Mouse (Mus musculus) spleen, postnatal 36 days (tissue): ENCODE measurements around the gene Pabpc1l.

Experiments used
- DNase-seq, 2 experiments: peaks; one replicate each; pipeline ENCODE4 v3.0.0; 2022; ENCODE audit warnings: low spot score in 2 of 2, mixed read lengths in 1 of 2

Gene Pabpc1l

DNA sequence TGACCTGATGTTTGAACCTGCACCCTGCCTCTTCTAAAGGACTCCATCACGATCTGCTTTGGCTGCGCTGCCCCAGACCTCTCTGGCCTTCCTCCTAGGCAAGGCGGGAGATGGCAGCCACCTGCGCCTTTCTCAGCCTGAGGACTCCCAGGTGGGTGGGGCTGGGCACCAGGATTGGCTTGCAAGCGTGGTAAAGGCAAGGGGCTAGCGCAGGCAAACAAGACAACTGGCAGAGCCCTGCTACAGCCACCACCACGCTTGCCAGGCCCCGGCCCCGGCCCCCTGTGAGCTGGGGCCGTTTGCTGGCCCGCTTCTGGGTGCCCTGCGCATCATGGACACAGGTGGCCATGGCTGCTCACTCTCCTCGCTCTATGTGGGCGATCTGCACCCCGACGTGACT, at the start of gene Pabpc1l:
Gene Pabpc1l (plus strand): TSS at position 301 of the 400 bp plus-strand sequence.
- no peak for DNase-seq

DNA sequence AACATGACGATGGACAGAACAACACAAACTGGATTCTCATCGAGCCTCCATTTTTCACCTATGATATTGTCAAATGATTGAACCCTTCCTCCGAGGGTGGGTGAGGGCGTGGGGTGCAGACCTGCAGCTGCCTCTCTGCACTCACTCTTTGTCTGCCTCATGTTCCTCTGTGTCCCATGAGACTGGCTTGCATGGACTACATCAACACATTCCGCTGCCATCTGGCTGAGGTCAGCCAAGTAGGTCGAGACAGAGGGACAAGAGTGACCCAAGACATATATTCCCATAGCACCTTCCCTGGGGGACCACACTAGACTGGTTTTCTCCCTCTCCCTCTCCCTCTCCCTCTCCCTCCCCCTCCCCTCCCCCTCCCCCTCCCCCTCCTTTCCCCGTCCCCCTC, 48.8 kb upstream of the Pabpc1l start:
- DNase-seq: no peak

DNA sequence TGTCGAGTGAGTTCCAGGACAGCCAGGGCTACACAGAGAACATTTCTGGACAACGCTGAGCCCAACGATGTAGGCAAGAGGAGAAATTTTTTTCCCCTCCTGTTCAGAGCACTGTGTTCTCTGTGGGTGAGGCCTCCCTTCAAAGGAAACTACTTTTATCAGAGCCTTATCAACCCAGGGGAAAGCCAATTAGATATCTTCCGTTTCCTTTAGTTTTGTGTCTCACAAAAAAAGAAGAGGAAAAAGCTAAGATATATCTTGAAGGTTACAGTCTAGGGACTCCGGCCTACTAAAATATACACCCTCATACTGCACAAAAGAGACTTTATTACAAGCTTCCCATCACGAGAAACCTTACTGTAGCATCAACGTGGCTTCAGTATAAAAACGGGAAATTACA, 38.0 kb upstream of the Pabpc1l start:
- DNase-seq: no peak

DNA sequence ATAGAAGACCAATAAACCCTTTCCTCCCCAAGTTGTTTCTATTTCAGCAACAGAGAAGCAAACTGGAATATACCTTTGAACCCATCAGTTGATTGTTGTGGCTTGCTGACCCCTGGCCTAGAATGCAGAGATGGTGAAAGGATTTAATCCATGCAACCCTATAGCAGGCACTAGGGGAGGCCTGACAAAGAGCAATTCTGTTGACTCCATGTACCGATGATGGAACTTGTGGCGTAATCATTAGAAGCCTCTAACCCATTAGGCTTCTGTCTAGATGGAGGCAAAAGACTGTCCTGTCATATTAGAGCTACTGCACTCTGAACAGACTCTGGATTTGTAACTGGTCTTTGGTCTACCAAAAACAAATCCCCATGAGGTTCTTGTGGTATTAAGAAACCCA, 32.4 kb upstream of the Pabpc1l start:
- no peak for DNase-seq

DNA sequence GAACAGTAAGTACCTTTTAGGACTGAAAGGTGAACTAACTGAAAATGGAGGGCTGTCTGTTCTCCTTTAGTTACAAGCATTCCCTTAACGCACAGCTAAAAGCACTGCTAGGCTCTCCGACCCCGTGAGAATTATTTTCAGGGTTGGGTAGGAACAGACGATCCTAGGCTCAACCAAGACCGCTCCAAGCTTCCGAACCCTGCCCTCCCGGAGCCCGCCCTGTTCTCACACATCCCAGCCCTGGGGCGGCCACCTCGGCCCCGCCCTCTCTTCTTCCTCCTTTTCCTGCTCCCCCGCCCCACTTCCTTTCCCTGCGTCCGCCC, 30.6 kb upstream of the Pabpc1l start, which contains the start of gene Ywhab:
Gene Ywhab (plus strand): TSS at position 307 of the 323 bp plus-strand sequence.
- DNase-seq: no peak

DNA sequence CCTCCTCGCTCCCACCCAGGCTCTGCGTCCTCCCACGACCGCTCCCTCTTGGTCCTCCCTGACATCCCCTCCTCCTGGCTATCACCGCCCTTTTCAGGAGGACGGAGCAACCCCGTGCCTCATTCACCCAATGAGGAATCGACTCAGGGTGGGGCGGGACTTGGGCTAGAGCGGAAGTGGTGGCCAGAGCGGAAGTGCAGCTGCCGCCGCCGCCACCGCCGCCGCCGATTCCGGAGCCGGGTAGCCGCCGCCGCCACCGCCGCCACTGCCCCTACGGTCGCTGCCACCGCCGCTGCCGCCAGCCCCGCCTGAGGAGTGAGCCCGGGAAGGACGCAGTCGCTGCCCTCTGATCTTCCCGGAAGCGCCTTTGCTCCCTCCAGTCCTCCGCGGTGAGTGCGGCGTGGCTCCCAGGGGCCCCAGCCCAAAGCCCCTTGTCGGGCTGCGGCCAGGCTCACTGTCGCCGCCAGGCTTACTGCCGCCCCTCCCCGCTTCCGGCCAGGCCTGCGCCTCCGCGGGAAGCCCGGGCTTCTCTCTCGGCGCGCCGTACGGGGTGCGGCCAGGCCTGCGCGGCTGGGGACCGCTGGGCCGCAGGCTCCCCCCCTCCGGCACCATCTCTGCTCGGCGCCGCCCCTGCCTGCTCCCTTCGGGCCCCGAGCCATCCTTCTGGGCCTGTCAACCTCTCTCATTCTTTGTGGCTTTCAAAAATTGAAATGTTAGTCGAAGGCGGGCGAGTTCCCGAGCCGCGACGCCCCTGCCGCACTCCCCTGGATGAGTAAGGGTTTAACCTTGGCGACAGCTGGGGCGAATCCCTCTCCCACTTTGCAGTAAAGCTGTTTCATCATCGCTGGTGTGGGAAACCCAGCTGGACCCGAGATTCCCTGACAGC, 30.0 kb upstream of the Pabpc1l start:
- peak; percentile 92 to 94 for DNase-seq

DNA sequence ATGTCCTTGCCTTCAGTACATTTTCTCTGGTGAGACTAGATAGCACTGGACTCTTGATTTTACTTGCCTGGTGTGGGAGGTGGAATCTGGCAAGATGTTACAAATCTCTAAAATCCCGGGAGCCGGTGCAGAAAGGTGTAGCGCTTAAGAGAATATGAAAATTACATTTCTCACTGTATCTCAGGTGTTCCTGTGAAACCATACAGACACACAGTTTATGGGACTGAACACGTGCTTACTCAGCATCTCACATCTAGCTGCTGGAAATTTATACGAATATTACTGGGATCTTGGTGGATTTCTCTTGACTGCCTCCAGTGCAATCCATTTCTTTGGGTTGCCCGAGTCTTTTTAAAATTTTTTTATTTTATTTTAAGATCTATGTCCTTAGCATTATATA, 29.0 kb upstream of the Pabpc1l start:
- no peak for DNase-seq

DNA sequence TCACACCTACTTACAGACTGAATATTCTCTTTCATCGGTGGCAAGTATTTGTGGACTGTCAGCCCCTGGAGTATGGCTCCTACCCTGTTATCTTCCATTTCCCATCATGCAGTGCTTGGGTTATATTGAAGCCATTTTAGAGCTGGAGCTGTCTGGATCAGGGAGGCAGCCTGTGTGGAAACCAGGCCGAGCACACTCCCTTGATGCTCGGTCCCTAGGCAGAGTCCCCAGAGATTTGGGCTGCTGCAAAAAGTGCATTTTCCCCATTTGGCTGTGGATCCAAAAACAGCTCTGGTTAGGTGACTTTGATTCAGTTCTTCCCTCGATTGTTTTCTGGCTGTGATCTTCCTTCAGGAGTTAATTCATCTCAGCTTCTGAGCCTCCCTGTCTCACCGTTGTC, 28.4 kb upstream of the Pabpc1l start:
- no peak for DNase-seq

DNA sequence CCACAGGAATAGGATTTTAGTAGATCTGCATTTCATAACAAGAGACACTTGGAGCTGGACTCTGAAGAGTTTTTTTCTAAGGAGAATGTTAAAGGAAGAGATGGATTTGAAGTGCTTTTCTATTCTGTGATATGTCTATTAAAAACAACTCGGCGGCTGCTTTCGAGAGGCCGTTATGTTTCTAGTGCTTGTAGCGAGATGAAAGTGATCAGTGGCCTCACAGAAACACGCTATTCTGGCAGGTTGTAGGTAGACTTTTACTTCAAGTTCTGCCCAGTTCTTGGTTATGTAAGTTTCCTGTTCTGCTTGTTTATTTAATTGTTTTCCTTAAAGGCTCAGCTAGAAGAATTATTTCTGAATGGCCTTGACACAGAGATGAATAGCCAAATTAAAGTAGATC, 26.3 kb upstream of the Pabpc1l start:
- no peak for DNase-seq

DNA sequence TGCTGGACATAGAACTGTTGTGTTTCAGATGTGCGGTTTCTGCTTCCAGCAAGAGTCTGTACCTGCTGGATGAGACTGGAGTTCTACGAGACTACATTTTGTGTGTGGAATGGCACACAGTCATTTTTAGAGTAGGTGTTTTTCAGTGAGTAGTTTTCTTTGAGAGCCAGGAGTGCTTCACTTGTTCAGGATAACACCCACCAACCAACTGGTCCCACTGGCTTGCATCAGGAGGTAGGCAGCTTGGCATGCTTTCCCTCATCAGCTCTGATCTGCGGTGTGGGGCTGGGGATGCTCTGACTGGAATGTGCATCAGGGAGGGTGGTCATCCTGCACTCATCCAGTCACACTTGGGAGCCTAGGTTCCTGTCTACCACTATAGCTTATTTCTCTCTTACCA, 22.6 kb upstream of the Pabpc1l start:
- no peak for DNase-seq

DNA sequence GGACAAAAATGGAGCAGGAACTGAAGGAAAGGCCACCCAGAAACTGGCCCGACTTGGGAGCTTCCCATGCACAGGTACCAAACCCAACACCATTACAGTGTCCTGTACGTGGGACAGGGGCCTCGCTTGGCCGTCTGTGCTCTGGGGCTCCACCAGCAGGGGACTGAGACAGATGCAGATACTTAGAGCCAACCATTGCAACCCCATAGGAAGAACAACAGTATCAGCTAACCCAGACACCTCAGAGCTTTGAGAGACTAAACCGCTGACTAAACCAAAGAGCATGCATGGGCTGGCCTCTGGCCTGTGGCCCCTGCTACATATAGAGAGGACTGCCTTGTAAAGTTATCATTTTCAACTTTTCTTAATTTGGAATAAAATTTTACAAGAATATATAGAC, 20.7 kb upstream of the Pabpc1l start:
- DNase-seq: no peak

DNA sequence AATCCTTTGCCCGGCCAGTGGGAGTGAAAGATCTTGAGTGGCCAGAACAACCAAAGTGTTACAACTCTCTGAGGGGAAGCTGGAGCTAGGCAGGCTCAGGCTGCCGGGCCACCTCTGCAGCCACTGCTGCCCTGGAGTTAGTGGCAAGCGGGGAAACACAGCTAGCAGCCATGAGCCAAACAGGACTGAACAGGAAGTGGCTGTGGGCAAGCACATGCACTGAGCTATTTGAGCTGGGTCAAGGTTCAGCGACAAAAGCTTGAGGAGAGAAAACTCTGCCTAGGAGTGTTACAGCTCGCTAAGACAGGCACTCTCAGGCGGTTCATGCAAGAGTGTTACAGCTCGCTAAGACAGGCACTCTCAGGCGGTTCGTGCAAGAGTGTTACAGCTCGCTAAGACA, 18.3 kb upstream of the Pabpc1l start:
- DNase-seq: peak; percentile 69

DNA sequence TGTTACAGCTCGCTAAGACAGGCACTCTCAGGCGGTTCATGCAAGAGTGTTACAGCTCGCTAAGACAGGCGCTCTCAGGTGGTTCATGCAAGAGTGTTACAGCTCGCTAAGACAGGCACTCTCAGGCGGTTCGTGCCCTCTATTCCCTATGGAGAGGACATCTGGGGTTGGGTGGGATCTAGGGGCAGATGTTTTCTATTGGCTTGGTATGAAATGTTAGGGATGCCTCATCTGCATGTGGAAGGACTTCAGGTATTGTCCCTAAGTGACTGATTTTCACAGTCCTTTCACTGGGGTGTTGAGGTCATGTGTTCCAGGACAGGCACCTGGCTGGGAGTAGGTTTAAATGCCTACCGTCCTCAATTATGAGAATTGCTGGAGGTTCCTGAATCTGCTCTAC, 17.7 kb upstream of the Pabpc1l start:
- DNase-seq: no peak

DNA sequence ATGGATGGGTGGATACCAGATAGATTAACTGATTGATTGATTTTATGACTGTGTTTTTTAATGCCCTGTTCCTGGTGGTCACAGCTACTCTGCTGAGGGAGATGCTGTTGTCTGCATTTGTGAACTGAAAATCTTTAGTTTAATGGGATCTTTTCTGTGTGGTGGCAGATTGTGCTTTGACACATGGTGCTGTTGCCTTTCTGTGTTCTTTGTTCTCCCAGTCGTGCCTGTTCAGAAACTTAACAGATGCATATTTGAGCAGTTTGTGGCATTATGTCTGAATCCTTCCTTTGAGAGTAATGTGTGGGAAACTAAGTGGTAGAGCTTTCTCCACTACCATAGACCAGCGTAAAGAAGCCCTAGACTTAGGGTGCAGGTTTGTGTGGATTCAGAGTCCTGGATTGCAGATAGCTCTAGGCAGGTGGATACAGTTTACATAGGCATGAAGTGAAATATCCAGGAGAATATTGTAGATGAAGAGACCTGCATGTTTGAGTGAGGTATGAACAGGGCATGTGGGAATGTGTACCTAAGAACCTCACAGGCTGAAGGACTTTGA, 17.2 kb upstream of the Pabpc1l start:
- no peak for DNase-seq

DNA sequence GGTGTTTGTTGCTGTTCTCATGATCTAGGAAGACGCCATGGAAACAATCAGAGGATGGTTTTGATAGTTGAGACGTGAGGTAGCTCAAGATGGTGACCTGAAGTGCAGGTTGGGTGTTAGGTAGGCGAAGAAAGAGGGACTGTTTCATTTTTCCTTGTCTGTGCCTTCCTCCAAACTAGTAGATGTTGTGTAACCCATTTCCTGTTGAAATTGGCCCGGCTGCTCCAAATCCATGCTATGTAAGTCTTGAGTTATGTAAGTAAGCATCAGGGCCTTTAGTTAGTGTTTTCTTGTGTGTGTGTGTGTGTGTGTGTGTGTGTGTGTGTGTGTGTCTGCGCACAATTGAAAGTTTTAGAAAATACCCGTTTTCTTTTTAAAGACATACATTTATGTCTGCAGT, 16.0 kb upstream of the Pabpc1l start:
- DNase-seq: no peak

DNA sequence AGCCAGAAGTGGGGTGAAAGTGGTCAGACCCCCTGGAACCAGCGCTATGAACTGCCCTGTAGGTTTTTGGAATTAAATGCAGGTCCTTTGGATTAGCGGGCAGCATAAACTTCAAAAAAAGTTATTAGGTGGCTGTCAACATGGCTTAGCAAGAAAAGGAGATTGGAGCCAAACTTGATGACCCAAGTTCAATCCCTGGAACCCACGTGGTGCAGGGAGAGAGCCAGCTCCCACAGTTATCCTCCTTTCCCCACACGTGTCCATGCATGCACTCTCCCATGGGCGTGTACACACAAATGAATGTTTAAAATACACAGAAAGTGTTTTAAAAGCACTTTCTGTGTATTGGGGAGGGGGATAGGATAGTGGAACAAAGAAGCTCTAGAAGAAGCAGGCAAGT, 14.8 kb upstream of the Pabpc1l start:
- DNase-seq: no peak

DNA sequence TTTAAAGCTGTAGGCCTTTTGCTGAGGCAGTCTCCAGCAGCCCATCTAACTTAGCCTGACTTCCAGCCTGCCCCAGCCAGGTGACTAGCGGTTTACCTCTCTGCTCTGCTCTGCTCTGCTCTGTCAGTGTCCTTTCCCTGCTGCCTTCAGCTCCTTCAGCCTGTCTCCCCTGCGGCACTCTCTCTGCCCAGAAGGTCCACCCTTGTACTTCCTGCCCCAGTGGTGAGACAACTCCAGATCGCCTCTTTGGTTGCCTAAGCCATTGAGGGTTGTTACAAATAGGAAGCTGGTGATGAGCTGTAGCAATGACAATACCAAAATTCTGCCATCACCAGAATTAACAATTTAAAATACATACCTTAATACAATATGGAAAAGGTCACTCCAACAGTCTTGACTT, 14.3 kb upstream of the Pabpc1l start:
- no peak for DNase-seq

DNA sequence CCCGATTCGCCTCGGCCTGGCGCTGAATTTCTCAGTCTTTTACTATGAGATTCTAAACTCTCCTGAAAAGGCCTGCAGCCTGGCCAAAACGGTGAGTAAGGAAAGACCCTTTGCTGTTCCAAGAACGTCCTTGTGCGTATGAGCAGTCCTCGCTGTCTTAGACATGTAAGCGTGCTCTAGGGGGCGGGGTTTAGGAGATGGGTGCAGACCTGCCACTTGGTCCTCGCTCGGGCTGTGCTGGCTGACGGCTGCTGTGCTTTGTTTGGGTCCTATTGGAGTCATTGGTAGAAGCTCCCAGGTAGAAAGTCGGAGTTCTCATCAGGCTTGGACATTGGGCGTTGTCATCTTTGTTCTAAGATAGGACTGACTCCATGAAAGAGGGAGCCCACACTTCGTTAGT, 9.9 kb upstream of the Pabpc1l start:
- DNase-seq: no peak

DNA sequence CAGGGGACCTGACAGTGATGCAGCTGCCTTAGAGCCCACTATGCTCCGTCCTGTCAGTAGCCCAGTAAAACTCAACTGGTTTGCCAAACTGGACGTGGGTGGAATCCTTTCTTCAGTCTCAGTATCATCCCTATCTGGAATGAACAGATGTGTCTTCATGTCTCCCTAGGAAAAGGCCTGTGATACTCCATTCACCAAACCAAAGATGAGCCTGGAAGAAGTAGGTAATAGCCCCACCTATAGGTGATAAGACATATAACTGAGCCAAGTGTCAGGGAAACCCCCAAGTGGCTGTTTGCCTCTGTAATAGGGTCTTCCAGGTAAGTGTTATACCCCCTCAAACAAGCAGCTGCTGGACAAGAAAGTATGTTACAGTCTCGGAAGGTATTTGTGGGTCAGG, 6.3 kb upstream of the Pabpc1l start:
- no peak for DNase-seq

DNA sequence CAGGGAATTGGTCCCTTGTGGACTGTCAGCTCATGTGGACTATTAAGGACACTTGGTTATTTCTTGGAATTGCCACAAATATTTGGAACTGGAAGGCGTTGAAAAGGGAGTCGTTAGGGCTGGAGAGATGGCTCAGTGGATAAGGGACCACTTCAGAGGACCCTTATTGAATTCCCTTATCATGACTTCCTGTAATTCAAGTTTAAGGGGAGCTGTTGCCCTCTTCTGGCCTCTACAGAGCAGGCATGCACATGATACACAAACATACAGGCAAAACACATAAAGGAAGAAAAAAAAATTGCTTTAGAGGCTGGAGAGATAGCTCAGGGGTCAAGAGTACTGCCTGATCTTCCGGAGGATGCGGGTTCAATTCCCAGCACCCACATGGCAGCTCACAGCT, 5.3 kb upstream of the Pabpc1l start:
- no peak for DNase-seq

DNA sequence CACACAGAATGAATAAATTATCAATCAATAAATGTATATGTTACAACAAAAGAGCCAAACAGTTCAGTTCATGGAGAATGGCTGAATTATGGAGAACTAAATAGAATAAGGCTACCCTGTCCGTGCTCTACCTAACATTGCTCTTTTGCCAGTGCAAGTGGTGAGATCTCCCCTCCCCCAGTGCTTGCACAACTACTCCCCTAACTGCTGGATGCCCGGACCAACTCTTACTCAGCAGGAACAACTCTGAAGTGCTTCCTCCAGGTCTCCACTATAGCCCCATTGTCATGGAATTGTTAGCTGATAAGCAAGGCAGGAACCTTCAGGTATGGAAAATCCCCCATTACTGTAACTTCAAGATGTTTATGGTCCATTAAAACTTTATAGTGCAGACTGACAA, 3.1 kb upstream of the Pabpc1l start:
- no peak for DNase-seq

DNA sequence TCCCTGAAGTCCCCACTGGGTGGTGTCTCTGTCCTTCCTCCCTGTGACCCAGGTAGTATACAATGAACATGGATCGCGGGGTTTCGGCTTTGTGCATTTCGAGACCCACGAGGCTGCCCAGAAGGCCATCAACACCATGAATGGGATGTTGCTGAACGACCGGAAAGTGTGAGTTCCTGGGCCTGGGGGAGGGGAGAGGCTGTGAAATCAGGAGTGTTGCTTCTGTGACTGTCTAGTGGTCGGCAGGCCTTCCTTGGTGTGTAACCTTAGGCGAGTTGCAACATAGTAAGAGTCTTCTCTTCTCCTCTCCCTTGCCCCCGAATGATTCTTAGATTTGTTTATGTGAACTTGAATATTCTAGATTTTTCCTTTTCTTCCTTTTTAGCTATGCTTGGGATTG, 5.9 kb downstream of the Pabpc1l start:
- DNase-seq: no peak

DNA sequence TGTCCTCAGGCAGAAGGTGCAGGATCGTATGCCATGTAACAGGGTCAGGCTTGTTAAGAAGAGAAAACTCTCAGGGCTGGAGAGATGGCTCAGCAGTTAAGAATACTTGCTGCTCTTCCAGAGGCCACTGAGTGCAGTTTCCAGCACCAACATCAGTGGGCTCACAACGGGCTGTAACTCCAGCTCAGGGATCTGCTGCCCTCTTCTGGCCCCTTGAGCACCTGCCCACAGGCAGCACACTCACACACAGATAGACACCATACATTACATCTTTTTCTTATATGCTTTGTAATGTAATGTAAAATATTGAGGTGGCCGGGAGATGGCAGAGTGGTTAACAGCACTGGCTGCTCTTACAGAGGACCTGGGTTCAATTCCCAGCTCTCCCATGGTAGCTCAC, 7.7 kb downstream of the Pabpc1l start:
- no peak for DNase-seq

DNA sequence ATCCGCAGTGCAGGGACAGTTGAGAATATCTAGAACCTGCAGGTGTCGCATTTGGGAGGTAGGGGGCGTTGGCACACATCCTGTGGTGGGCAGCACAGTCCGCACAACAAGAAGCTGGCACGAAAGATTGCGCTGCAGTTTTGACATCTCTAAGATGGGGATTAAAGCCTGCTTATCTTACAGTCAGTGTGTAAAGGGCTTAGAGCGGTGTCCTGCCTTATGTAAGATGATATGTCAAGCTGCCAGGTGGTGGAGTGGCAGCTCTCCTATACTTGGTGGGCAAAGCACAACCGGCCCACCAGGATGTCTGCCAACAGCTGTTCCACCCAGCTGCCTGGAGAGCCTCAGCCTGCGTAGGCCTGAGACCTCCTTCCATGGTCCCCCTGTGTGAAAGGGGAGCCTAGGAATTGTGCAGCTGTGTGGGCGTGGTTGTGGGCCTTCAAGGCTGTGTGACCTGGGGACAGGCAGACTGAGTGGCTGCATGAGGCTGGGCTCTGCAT, 11.3 kb downstream of the Pabpc1l start:
- no peak for DNase-seq
